ENCODE assay signal across 8 mouse cellular contexts in the genomic region with DNA sequence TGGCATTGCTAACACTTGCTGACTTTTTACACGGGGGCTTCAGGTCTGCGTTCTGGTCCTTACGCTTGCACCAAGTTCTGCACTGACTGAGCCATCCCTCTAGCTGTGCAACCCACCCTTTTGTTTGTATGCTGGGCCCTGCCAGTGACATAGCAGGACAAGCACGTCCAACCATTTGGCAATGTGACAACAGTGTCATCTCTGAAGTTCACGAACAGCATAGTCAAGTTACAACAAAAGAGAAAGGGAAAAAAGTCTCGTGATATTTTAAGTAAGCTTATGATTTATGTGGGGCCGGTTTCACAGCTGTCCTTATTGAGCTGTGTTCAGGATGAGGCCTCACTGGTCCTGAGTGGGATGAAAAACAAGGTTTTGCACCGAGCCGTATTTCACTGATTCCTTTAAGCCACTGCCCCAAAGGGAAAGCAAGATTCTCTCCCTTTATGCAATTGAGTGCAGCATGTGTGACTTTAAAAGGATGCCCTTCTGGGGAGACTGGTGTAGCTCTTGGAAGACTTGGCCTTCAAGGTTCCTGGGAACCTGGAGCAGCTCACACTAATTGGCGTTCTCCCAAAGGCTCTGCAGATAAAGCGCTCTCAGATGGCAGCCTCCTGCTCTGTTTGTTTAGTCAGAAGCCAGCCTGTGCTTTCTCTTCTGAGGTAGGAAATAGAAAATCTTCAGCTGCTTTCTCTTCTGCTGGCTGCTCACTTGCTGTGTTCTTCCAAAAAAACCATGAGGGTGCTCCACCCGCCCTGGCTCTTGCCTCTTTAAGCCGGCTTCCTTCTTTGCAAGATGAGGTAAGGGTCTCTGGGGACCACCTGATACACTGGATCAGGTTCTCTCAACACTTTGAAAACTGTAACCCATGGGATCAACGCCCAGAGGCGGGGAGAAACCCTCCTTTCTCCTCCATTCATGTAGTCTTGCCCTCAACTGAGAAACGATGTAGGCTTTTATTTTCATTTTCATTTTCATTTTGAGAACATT. TPM values are rescaled to one million over a fixed set of nuclear protein-coding genes. Genes with fewer than 3 reads are reported as not detected.
DNase-seq lines count a peak whose midpoint lies in the region; ATAC-seq and TF ChIP-seq lines count a peak whose summit lies in the region.

No protein-coding gene starts in this region.

- H3K9me3 ChIP-seq in forebrain, embryonic 15.5 days, result no peaks in the 10 kb centered on the region
- H3K9me3 ChIP-seq in forebrain, embryonic 10.5 days, result no peaks in the 10 kb centered on the region
- no peaks in the 10 kb centered on the region for H3K9me3 ChIP-seq in midbrain, postnatal 0 days (ENCODE audit: low read length)

- H3K36me3 ChIP-seq in forebrain, embryonic 15.5 days, result no peaks in the 10 kb centered on the region
- no peaks in the 10 kb centered on the region for H3K36me3 ChIP-seq in forebrain, embryonic 10.5 days (replicated peaks)
- H3K36me3 ChIP-seq in midbrain, postnatal 0 days (ENCODE audit: insufficient read depth, low read length), result no peaks in the 10 kb centered on the region

- H3K9ac ChIP-seq in forebrain, embryonic 15.5 days (replicated peaks), result no peak overlapping the region
- H3K9ac ChIP-seq in midbrain, postnatal 0 days (replicated peaks; ENCODE audit: low read length, poor library complexity, severe bottlenecking), result no peak overlapping the region

- H3K27me3 ChIP-seq in forebrain, embryonic 15.5 days, result no peaks in the 10 kb centered on the region
- H3K27me3 ChIP-seq in forebrain, embryonic 10.5 days (ENCODE audit: poor library complexity, severe bottlenecking), result no peaks in the 10 kb centered on the region
- no peaks in the 10 kb centered on the region for H3K27me3 ChIP-seq in midbrain, postnatal 0 days (ENCODE audit: insufficient read depth, low read length)

- DNase-seq in forebrain, embryonic 10.5 days (ENCODE audit: extremely low spot score, low spot score), result no peak
- peak; percentile 64 for DNase-seq in urinary bladder, postnatal 14 days (ENCODE audit: low spot score)
- no peak for DNase-seq in urinary bladder, postnatal 10 days (ENCODE audit: low spot score)
- peak; percentile 31 for DNase-seq in heart, adult 8-10 months (ENCODE audit: low spot score)
- peak; percentile 35 to 41 for DNase-seq in layer of hippocampus, postnatal 14 days (ENCODE audit: low spot score in 2 of 2)
- peak; percentile 65 for DNase-seq in midbrain, postnatal 0 days (ENCODE audit: low spot score)
- no peak for DNase-seq in adipocyte (ENCODE audit: low spot score)

- no peak overlapping the region for H3K4me2 ChIP-seq in forebrain, embryonic 15.5 days (replicated peaks)
- no peak overlapping the region for H3K4me2 ChIP-seq in midbrain, postnatal 0 days (ENCODE audit: low read depth, low read length, poor library complexity, severe bottlenecking)

- no peak overlapping the region for H3K4me3 ChIP-seq in forebrain, embryonic 15.5 days
- no peak overlapping the region for H3K4me3 ChIP-seq in forebrain, embryonic 10.5 days
- H3K4me3 ChIP-seq in midbrain, postnatal 0 days (ENCODE audit: low read depth, low read length), result no peak overlapping the region

- peaks cover 20% of the 10 kb centered on the region for H3K4me1 ChIP-seq in forebrain, embryonic 15.5 days
- peaks cover 12% of the 10 kb centered on the region for H3K4me1 ChIP-seq in forebrain, embryonic 10.5 days
- peaks cover 6% of the 10 kb centered on the region; the same call in 1 of the 2 replicates for H3K4me1 ChIP-seq in midbrain, postnatal 0 days (ENCODE audit: insufficient read depth, low read length)

- no peak for TF ChIP-seq CTCF in midbrain, postnatal 0 days (IDR thresholded peaks at IDR 0.05)

- ATAC-seq in forebrain, embryonic 15.5 days (replicated peaks), result no peak
- no peak for ATAC-seq in midbrain, postnatal 0 days (ENCODE audit: low FRiP score)

- peak overlapping the region; percentile 70 for H3K27ac ChIP-seq in forebrain, embryonic 15.5 days (replicated peaks)
- H3K27ac ChIP-seq in forebrain, embryonic 10.5 days, result no peak overlapping the region
- peak overlapping the region; percentile 47; the same call in 1 of the 2 replicates for H3K27ac ChIP-seq in midbrain, postnatal 0 days (ENCODE audit: low read depth, low read length)

- 77% methylated on average over 16 of the region's 16 CpGs for WGBS in forebrain, embryonic 15.5 days
- 90% methylated on average over 16 of the region's 16 CpGs for WGBS in forebrain, embryonic 10.5 days
- 59% methylated on average over 16 of the region's 16 CpGs for WGBS in midbrain, postnatal 0 days

RNA-seq across cellular contexts. Expression of gene Gm10645, which starts 34.5 kb away (rescaled TPM):
- polyA plus RNA-seq in forebrain, embryonic 15.5 days (2015; fragmentation: Nextera tagmentation; extraction: Ambion mirVana), result 5.5 and 8.1 TPM in 2 replicates
- polyA plus RNA-seq in forebrain, embryonic 10.5 days (2016; fragmentation: Nextera tagmentation; extraction: Ambion mirVana), result 1.4 and 2.3 TPM in 2 replicates
- total RNA-seq in heart, adult 8-10 months (2022), result not detected
- total RNA-seq in layer of hippocampus, postnatal 14 days (2021), result 1 to 10 TPM; 1.2 to 1.3 TPM
- 2.1 and 3.3 TPM in 2 replicates for total RNA-seq in midbrain, postnatal 0 days (2014; rRNA removed)
- polyA plus RNA-seq in midbrain, postnatal 0 days (2015; fragmentation: Nextera tagmentation; extraction: Ambion mirVana), result 7.4 and 11.1 TPM in 2 replicates

RNA-seq across cellular contexts. Expression of gene Tbc1d9, which starts 35.3 kb away (rescaled TPM):
- polyA plus RNA-seq in forebrain, embryonic 15.5 days (2015; fragmentation: Nextera tagmentation; extraction: Ambion mirVana), result 11.9 and 16.1 TPM in 2 replicates
- 2.4 and 3.6 TPM in 2 replicates for polyA plus RNA-seq in forebrain, embryonic 10.5 days (2016; fragmentation: Nextera tagmentation; extraction: Ambion mirVana)
- total RNA-seq in heart, adult 8-10 months (2022), result 1 to 10 TPM; 1.9 to 3.7 (median 2.8) TPM
- 10 to 100 TPM; 81.2 to 87.7 TPM for total RNA-seq in layer of hippocampus, postnatal 14 days (2021)
- 128 and 135 TPM in 2 replicates for total RNA-seq in midbrain, postnatal 0 days (2014; rRNA removed)
- 16.7 and 18.6 TPM in 2 replicates for polyA plus RNA-seq in midbrain, postnatal 0 days (2015; fragmentation: Nextera tagmentation; extraction: Ambion mirVana)

Comparison
In these comparisons a context has a peak if more than half of its experiments do, and no peak if none do; other contexts are left out.
1. DNase-seq: peak in urinary bladder, postnatal 14 days (single experiment), heart, adult 8-10 months (single experiment), layer of hippocampus, postnatal 14 days (2 of 2) and midbrain, postnatal 0 days (single experiment); none in forebrain, embryonic 10.5 days (single experiment), urinary bladder, postnatal 10 days (single experiment) and adipocyte (single experiment).
2. RNA of gene Tbc1d9, which starts 35.3 kb away (total RNA-seq): 128 to 135 TPM in midbrain, postnatal 0 days and 81.2 to 87.7 TPM in layer of hippocampus, postnatal 14 days; 1.9 to 3.7 TPM in heart, adult 8-10 months; every median in the first group is over 10 times any median in the second.